Mouse (Mus musculus) kidney, embryonic 16.5 days (tissue): Measurements from ENCODE around the gene Rhbdl3. TPM values are rescaled to one million over a fixed set of nuclear protein-coding genes. Genes with fewer than 3 reads are reported as not detected.
"Not testable (repeated sequence)": the region's sequence is repeated elsewhere in the genome, so short reads cannot be mapped to it uniquely, and the experiment has no call there.

Experiments used
- ATAC-seq: fragments of 200-750 bp; cut with Nextera tagmentation; 2 replicates; pipeline ENCODE4 v1.8.0; 2017; ENCODE audit warnings: moderate TSS enrichment; ENCODE audit not compliant: low FRiP score, low TSS enrichment
- H3K27ac ChIP-seq: fragments of 300-500 bp; sonication (generic); 2 replicates; pipeline ENCODE4 v1.5.1; 2014; ENCODE audit warnings: low read length
- H3K27me3 ChIP-seq: fragments of 300-500 bp; sonication (generic); 2 replicates; pipeline ENCODE4 v1.6.1; 2014; ENCODE audit warnings: low read length, control low read depth, mixed read lengths; ENCODE audit not compliant: insufficient read depth
- H3K36me3 ChIP-seq: fragments of 300-500 bp; sonication (generic); 2 replicates; pipeline ENCODE4 v1.6.1; 2014; ENCODE audit warnings: low read length, control low read depth, mixed read lengths; ENCODE audit not compliant: insufficient read depth
- H3K4me1 ChIP-seq: fragments of 300-500 bp; sonication (generic); 2 replicates; pipeline ENCODE4 v1.6.1; 2014; ENCODE audit warnings: low read length, control low read depth, mixed read lengths; ENCODE audit not compliant: insufficient read depth
- H3K4me2 ChIP-seq: fragments of 300-500 bp; sonication (generic); replicated peaks from 2 replicates; pipeline ENCODE4 v1.6.1; 2014; ENCODE audit warnings: low read depth, low read length
- H3K4me3 ChIP-seq: fragments of 300-500 bp; sonication (generic); 2 replicates; pipeline ENCODE4 v1.5.1; 2014; ENCODE audit warnings: mild to moderate bottlenecking, low read length
- H3K9ac ChIP-seq: fragments of 300-500 bp; sonication (generic); replicated peaks from 2 replicates; pipeline ENCODE4 v1.6.1; 2014; ENCODE audit warnings: low read length
- H3K9me3 ChIP-seq: fragments of 300-500 bp; sonication (generic); 2 replicates; pipeline ENCODE4 v1.6.1; 2016; ENCODE audit warnings: low read length, control low read depth
- WGBS: fragments of 180-500 bp; shearing (Covaris S2); extraction: QIAGEN DNeasy Blood & Tissue Kit; methylation state at CpG from one replicate; pipeline ENCODE4 v1.1.7; 2014; 5-methylcytosine and 5-hydroxymethylcytosine counted together
- polyA plus RNA-seq: library from polyadenylated mRNA; unstranded; fragments of >200 nt; fragmentation: Nextera tagmentation; extraction: Ambion mirVana; gene quantifications from 2 replicates; pipeline ENCODE4 v1.2.1, GENCODE M21; 2015

Gene Rhbdl3
- polyA plus RNA-seq, 1 experiment from 2014 or later: 2.4 TPM

- not testable (repeated sequence) for H3K36me3 ChIP-seq, H3K27me3 ChIP-seq, ATAC-seq, H3K4me3 ChIP-seq, H3K9me3 ChIP-seq, H3K4me2 ChIP-seq, H3K27ac ChIP-seq, H3K9ac ChIP-seq
- WGBS: 94% methylated on average over 7 of the region's 7 CpGs
- H3K4me1 ChIP-seq: peaks cover 12% of the 10 kb centered on the region
Measured at GRCm38 (mm10) chr11:80379184-80379583, 78.5 kb downstream of the Rhbdl3 start.

- no peaks in the 10 kb centered on the region for H3K9me3 ChIP-seq
- H3K4me3 ChIP-seq: peak overlapping the region; percentile 94
- peak overlapping the region; percentile 82 for H3K4me2 ChIP-seq
- WGBS: 4% methylated on average over 12 of the region's 12 CpGs
- H3K27me3 ChIP-seq: no peaks in the 10 kb centered on the region
- no peak for ATAC-seq
- peaks cover 7% of the 10 kb centered on the region for H3K36me3 ChIP-seq
- H3K4me1 ChIP-seq: peaks cover 22% of the 10 kb centered on the region
- peak overlapping the region; percentile 91 for H3K27ac ChIP-seq
- H3K9ac ChIP-seq: peak overlapping the region; percentile 98
Measured at GRCm38 (mm10) chr11:80382626-80383018, 81.9 kb downstream of the Rhbdl3 start.

DNA sequence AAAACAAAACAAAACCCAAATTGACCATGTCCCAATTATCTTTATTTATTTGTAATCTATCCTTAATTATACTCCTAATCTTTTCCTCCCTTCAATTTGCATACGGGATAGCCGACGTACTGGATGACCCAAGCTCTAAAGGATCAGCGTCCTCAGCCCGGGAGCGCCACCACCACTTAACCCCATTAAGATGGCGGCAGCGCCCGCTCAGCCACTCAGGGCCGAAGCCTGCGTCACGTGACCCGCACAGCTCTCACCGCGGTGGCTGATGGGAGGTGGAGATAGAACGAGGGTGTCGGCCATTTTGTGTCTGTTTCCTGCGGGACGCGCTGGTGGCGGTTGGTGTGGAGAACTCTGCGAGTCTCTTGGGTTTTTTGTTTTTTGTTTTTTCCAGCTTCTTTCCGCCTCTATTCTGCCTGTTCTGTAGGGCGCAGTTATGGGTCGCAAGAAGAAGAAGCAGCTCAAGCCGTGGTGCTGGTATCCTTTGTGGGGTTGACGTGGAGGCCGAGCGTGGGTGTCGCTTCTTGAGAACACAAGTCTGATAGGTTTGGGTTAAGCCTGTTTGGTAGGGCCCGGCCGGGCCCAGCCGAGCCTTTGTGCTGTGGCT is 82.4 kb downstream of the Rhbdl3 start, which contains the start of gene Zfp207:
Gene Zfp207, plus strand, starts transcription at position 261 of the 607 bp plus-strand sequence.
- Histone ChIP-seq H3K4me1 (peaks cover 22% of the 10 kb centered on the region), H3K4me2 (peak within 1 kb of the TSS; percentile 82), H3K9ac (peak within 1 kb of the TSS; percentile 98), H3K36me3 (peaks cover 11% of the 10 kb centered on the region), H3K9me3 (no peaks in the 10 kb centered on the region), H3K27me3 (no peaks in the 10 kb centered on the region), H3K27ac (peak within 1 kb of the TSS; percentile 91), H3K4me3 (peak within 1 kb of the TSS; percentile 94)
- WGBS: under 1% methylated on average over 33 of the region's 33 CpGs
- peak; percentile 93 for ATAC-seq

DNA sequence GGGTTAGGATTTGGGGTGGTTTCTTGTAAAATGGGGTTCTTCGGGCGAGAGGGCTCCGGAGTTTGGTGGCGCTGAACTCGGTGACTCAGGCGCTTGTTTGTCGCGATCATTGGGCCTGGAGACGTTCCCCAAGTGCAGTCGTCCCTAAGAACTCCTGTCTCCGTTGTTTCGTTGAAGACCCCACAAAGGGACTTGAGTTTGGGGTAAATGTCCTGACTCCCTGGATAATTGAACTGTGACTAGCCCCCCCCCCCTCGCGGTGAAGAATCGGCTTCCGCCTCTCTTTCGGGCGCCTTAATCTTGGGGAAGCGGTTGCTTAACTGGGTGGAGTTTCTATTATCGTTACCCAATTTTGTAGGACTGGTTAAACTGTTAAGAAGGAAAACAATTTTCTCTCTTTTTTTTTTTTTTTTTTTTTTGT is 82.9 kb downstream of the Rhbdl3 start:
- Histone ChIP-seq H3K36me3 (peaks cover 16% of the 10 kb centered on the region), H3K4me3 (peak overlapping the region; percentile 94), H3K9ac (peak overlapping the region; percentile 98), H3K4me1 (peaks cover 22% of the 10 kb centered on the region), H3K4me2 (no peak overlapping the region), H3K27ac (peak overlapping the region; percentile 91), H3K9me3 (no peaks in the 10 kb centered on the region), H3K27me3 (no peaks in the 10 kb centered on the region)
- whole genome bisulfite sequencing: under 1% methylated on average over 20 of the region's 20 CpGs
- 0 out of 2 replicates have a peak, but pooled peaks have one; percentile 16 for ATAC-seq

DNA sequence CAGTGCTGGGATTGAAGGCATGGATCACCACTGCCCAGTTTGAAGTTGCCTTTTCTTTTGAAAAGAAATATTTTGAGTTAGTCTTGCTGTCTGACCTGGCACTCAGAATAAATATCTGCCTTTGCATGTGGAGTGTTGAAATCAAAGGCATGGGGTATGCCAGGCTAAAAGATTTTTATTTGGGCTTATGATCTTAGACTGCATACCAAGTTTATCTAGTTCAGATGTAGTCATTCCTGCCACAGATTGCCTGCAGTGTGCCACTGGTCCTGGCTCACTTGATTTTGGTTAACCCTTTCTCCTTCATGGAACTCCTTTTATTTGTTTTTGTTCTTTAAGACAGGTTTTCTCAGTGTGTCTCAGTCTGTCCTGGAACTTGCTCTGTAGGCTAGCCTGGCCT is 83.7 kb downstream of the Rhbdl3 start:
- Histone ChIP-seq H3K27ac (no peak overlapping the region), H3K27me3 (no peaks in the 10 kb centered on the region), H3K4me1 (peaks cover 22% of the 10 kb centered on the region), H3K4me3 (peak overlapping the region; percentile 94), H3K4me2 (peak overlapping the region; percentile 70), H3K36me3 (peaks cover 22% of the 10 kb centered on the region), H3K9me3 (no peaks in the 10 kb centered on the region), H3K9ac (peak overlapping the region; percentile 57)
- ATAC-seq: no peak

DNA sequence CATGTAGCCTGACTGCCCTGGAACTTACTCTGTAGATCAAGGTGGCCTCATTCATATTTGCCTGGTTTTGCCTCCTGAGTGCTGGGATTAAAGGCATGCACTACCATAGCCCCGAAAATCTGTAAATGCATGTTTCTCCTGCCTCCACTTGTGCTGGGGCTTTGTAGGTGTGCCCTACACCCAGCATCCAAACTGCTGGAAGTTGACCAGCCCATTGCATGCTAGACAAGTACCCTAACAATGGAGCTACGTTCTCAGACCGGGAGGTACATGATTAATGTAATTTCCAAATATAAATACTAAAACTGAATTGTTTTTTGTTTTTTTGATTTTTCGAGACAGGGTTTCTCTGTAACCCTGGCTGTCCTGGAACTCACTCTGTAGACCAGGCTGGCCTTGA is 84.3 kb downstream of the Rhbdl3 start:
- Histone ChIP-seq H3K9ac (peak overlapping the region; percentile 57), H3K9me3 (no peaks in the 10 kb centered on the region), H3K36me3 (peaks cover 25% of the 10 kb centered on the region), H3K4me1 (peaks cover 22% of the 10 kb centered on the region), H3K27ac (no peak overlapping the region), H3K27me3 (no peaks in the 10 kb centered on the region), H3K4me3 (peak overlapping the region; percentile 94), H3K4me2 (peak overlapping the region; percentile 70)
- no peak for ATAC-seq
- 35% methylated on average over 4 of the region's 4 CpGs for WGBS

GRCm38 (mm10) chr11:80386790-80387189 is 86.1 kb downstream of the Rhbdl3 start:
- Histone ChIP-seq H3K9ac (no peak overlapping the region), H3K27ac (no peak overlapping the region), H3K36me3 (peaks cover 35% of the 10 kb centered on the region), H3K4me1 (peaks cover 22% of the 10 kb centered on the region), H3K4me2 (no peak overlapping the region), H3K4me3 (no peak overlapping the region), H3K9me3 (no peaks in the 10 kb centered on the region), H3K27me3 (no peaks in the 10 kb centered on the region)
- ATAC-seq: no peak
- WGBS: 76% methylated on average over 2 of the region's 2 CpGs

DNA sequence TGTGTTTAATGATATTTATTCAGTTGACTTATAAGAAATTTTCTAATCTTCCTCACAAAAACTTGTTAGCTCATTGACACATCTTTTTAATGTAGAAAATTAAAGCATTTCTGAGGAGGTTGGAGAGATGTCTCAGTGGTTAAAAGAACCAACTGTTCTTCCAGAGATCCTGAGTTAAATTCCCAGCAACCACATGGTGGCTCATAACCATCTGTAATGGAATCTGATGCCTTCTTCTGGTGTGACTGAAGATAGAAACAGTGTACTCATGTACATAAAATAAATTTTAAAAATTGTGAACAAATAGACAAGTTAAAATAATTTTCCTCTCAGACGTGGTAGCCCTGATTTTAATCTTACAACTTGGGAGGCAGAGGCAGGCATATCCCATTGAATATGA is 89.2 kb downstream of the Rhbdl3 start:
- Histone ChIP-seq H3K27me3 (no peaks in the 10 kb centered on the region), H3K36me3 (peaks cover 48% of the 10 kb centered on the region), H3K4me1 (peaks cover 17% of the 10 kb centered on the region), H3K9ac (no peak overlapping the region), H3K4me3 (no peak overlapping the region), H3K9me3 (no peaks in the 10 kb centered on the region), H3K27ac (no peak overlapping the region), H3K4me2 (no peak overlapping the region)
- WGBS: 88% methylated on average over 1 of the region's 1 CpGs
- no peak for ATAC-seq

DNA sequence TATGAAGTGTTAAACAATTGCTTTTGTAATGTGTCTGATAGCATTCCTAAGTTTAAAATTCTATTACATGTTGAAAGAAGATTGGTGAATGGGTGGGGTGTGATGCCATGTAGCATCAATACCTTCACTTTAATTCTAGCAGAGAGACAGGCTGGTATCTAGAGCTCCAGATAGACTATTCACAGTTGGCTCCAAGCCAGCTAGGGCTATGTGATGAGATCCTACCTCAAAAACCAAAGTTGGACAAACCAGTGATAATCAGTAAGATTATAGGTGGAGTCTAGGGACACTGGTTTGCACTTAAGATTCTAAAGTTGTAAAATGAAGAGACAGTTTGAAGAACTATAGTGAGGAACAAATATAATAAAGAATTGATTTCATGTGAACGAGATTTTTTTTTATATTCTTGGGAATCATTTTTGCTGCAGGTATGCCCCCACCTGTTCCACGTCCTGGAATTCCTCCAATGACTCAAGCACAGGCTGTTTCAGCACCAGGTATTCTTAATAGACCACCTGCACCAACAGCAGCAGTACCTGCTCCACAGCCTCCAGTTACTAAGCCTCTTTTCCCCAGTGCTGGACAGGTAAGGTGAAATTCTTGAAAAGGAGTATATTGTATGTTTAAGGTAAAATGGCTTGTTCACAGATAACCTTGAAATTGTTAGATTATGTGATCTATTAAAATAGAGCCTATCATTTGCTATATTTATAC is 90.9 kb downstream of the Rhbdl3 start:
- Histone ChIP-seq H3K27me3 (no peaks in the 10 kb centered on the region), H3K36me3 (peaks cover 62% of the 10 kb centered on the region), H3K9ac (no peak overlapping the region), H3K4me2 (no peak overlapping the region), H3K27ac (no peak overlapping the region), H3K4me1 (peaks cover 3% of the 10 kb centered on the region; the same call in 1 of the 2 replicates), H3K4me3 (no peak overlapping the region), H3K9me3 (no peaks in the 10 kb centered on the region)
- WGBS: 95% methylated on average over 2 of the region's 2 CpGs
- ATAC-seq: no peak

DNA sequence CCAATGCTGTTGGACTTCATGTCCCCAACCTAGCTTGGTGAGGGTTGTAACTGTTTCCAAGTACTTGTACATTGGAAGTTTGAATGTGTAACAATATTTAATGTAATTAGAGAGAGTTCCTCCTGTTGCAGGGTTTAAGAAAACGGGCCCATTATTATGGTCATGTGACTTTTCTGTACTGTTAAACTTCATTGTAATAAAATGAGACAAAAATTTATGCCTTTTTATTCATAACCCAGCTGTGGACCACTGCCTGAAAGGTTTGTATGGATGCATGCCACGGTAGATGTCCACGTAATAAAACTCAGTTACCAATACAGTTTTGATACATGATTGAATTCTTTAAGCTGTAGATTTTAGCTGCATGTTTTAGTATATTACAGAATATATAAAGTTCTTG is 95.2 kb downstream of the Rhbdl3 start:
- Histone ChIP-seq H3K4me2 (no peak overlapping the region), H3K36me3 (peaks cover 50% of the 10 kb centered on the region), H3K4me3 (no peak overlapping the region), H3K9ac (no peak overlapping the region), H3K27me3 (no peaks in the 10 kb centered on the region), H3K27ac (no peak overlapping the region), H3K4me1 (no peaks in the 10 kb centered on the region), H3K9me3 (no peaks in the 10 kb centered on the region)
- 90% methylated on average over 3 of the region's 3 CpGs for whole genome bisulfite sequencing
- no peak for ATAC-seq
